Mouse (Mus musculus): ENCODE results near the gene Gemin2.
A peak's percentile ranks its signal among the peaks of the same experiment; 100 is the strongest.
"Not testable (repeated sequence)": the region's sequence is repeated elsewhere in the genome, so short reads cannot be mapped to it uniquely, and the experiment has no call there.

The Gemin2 gene

GRCm38 (mm10) chr12:59058242-59058641 is 45.0 kb downstream of the Gemin2 start:
- DNase-seq (ENCODE audit: low spot score) = not testable (repeated sequence)

DNA sequence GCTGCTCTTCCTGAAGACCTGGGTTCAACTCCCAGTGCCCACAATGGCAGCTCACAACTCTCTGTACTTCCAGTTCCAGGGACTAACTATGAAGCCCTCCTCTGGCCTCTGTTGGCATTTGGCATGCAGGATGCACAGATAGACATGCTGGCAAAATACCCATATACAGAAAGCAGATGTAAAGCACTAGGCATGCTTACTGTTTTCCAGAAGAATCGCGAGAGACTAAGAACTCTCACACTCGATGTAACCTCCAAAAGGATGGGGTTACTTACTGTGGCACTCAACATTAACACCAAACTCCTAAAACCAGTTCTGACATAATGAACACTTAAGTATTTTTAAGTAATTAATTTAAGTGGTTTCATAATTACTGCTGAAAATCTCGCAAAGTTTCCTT is 47.1 kb downstream of the Gemin2 start:
- DNase-seq (ENCODE audit: low spot score) = no peak

- peak; percentile 48 for DNase-seq (ENCODE audit: low spot score)
Observed at GRCm38 (mm10) chr12:59060993-59061595, 47.9 kb downstream of the Gemin2 start, which contains the start of gene Trappc6b. TSS of gene Trappc6b (minus strand) at chr12:59061472.

GRCm38 (mm10) chr12:59064837-59065236 is 51.6 kb downstream of the Gemin2 start:
- no peak for DNase-seq (ENCODE audit: low spot score)

GRCm38 (mm10) chr12:59065776-59066175 is 52.6 kb downstream of the Gemin2 start:
- no peak for DNase-seq (ENCODE audit: low spot score)

- DNase-seq (ENCODE audit: low spot score) = peak; percentile 94
Observed at GRCm38 (mm10) chr12:59066448-59067077, 53.4 kb downstream of the Gemin2 start, which contains the start of gene Pnn. TSS of gene Pnn (plus strand) at chr12:59066884.

- no peak for DNase-seq (ENCODE audit: low spot score)
Observed at GRCm38 (mm10) chr12:59067095-59067494, 53.9 kb downstream of the Gemin2 start.

DNA sequence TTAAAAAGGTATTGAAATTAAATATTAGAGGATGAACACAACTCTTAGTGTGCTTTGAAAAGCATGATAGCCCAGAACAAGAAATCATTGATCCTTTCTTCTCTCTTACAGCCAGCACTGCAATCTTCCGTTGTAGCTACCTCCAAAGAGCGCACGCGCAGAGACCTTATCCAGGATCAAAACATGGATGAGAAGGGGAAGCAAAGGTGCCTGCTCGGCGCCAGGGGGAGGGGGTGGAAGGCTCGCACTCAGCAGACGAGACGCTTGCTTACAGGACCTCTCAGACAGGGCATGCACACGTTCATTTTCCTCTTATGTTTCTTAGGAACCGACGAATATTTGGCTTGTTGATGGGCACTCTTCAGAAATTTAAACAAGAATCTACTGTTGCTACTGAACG is 55.6 kb downstream of the Gemin2 start:
- DNase-seq (ENCODE audit: low spot score) = no peak

GRCm38 (mm10) chr12:59072286-59072685 is 59.1 kb downstream of the Gemin2 start:
- DNase-seq (ENCODE audit: low spot score) = no peak

DNA sequence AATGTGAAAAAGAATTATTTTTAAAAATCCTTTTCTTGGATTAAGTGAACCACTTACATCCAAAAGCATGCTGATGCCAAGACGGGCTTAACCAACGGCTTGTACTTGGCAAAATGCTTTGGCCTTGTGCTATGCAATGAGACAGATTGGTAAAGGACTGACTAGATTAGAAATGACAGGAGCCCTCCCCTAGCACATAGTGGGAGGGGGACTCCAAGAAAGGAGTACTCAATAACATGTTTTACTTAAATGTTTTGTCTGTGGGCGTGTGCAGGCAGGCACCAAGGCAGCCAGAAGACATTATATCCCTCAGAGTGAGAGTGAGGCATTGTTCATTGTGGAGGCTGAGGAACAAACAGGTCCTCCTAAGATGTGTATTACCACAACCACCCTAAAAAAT is 60.9 kb downstream of the Gemin2 start:
- DNase-seq (ENCODE audit: low spot score) = no peak

DNA sequence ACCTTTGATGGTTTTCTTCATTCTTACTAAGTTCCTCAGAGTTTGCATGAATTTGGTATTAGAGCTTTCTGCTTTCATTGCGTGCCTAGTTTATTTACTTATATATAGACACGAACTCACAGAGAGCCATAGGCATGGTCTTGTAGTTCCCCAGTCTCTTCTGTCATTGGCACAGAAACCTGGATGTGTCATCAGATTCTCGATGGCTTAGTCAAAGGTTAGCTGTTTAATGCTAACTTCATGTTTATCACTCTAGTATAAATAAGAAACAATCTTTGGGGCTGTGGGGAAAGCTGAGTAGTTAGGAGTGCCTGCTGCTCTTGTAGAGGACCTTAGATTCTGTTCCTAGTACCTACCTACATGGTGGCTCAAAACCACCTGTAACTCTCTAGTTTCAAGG is 63.8 kb downstream of the Gemin2 start:
- DNase-seq (ENCODE audit: low spot score) = no peak

DNA sequence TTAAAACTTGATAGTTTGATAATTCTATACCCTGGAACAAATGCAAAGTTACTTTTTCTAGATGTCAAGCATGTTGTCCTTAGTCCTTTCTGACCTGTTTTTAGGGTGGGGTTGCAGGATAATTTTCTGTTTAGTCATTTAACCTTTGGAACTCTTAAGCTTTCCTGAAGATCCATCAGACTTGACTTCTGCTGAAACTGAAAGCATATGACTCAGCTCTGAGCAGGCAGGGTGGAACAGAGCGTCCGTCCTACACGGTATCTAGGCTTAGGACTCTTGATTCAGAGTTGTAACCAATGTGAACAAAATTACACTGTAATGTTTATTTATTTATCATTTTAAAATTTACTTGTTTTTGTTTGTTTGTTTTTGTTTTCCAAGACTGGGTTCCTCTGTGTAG is 64.7 kb downstream of the Gemin2 start:
- no peak for DNase-seq (ENCODE audit: low spot score)

All from layer of hippocampus, adult 9-10 months (tissue).